Mouse (Mus musculus) G1E (cell line): ENCODE data around the gene Pfn1. TPM values are rescaled to one million over a fixed set of nuclear protein-coding genes. Genes with fewer than 3 reads are reported as not detected.

Experiments
- ATAC-seq: 2 replicates; pipeline ENCODE4 v1.8.0; 2016; ENCODE audit warnings: mild to moderate bottlenecking; ENCODE audit not compliant: insufficient number of reproducible peaks, poor library complexity, low FRiP score, severe bottlenecking; ENCODE audit errors: extremely low read depth
- DNase-seq: peaks from one replicate; pipeline ENCODE4 v3.0.0; 2012; ENCODE audit warnings: low spot score
- H3K27me3 ChIP-seq: 2 replicates; pipeline ENCODE4 v1.6.1; 2012; ENCODE audit warnings: mild to moderate bottlenecking, low read length, inconsistent platforms; ENCODE audit not compliant: insufficient read depth
- H3K36me3 ChIP-seq: replicated peaks from 2 replicates; pipeline ENCODE3; 2012; ENCODE audit warnings: mild to moderate bottlenecking, inconsistent platforms
- H3K4me1 ChIP-seq: 2 replicates; pipeline ENCODE4 v1.6.1; 2012; ENCODE audit warnings: low read depth, low read length, inconsistent platforms, mixed read lengths; ENCODE audit not compliant: insufficient read depth
- H3K4me3 ChIP-seq: 2 replicates; pipeline ENCODE4 v1.5.1; 2012; ENCODE audit warnings: low read depth, mild to moderate bottlenecking, inconsistent platforms, low read length, moderate library complexity, mixed read lengths
- H3K9me3 ChIP-seq: replicated peaks from 2 replicates; pipeline ENCODE4 v1.6.1; 2012; ENCODE audit warnings: inconsistent platforms
- CTCF ChIP-seq: IDR thresholded peaks from 2 replicates; pipeline ENCODE4 v1.5.1; 2012; ENCODE audit warnings: low read depth, low read length, inconsistent platforms, mixed read lengths
- GATA1 ChIP-seq: IDR thresholded peaks from 2 replicates; pipeline ENCODE4 v1.6.1; 2012; ENCODE audit warnings: borderline replicate concordance, low read length, inconsistent platforms, mixed read lengths
- GATA2 ChIP-seq: IDR thresholded peaks from 2 replicates; pipeline ENCODE4 v1.6.1; 2012; ENCODE audit warnings: low read depth, low read length, inconsistent platforms, borderline replicate concordance
- POLR2AphosphoS5 ChIP-seq: IDR thresholded peaks from 2 replicates; pipeline ENCODE4 v1.6.1; 2012; ENCODE audit warnings: low read depth, low read length, inconsistent platforms; ENCODE audit not compliant: insufficient replicate concordance
- TAL1 ChIP-seq: conservative IDR thresholded peaks from 2 replicates; pipeline ENCODE4 v1.6.1; 2012; ENCODE audit warnings: low read depth, low read length, inconsistent platforms, mixed read lengths
- polyA plus RNA-seq: library from polyadenylated mRNA; stranded (reverse); fragments of >175 nt; gene quantifications from 2 replicates; pipeline ENCODE4 v1.2.3, GENCODE M21; 2012
- total RNA-seq, 2 experiments: library from RNA; stranded (forward) in 1 of 2; stranded (reverse) in 1 of 2; fragments of 200-1000 nt in 1 of 2; fragments of >200 nt in 1 of 2; fragmentation: Nextera tagmentation in 1 of 2; gene quantifications; 2 replicates each; pipeline ENCODE4 v1.2.3; 2014 to 2017

Gene Pfn1
- total and polyA plus RNA-seq, 3 experiments: 774 to 3,649 (median 804) TPM

- Histone ChIP-seq H3K4me3 (no peak within 1 kb of the TSS), H3K36me3 (peaks cover 18% of the 10 kb centered on the region), H3K9me3 (no peaks in the 10 kb centered on the region), H3K27me3 (peaks cover 16% of the 10 kb centered on the region; the same call in 1 of the 2 replicates), H3K4me1 (peaks cover 26% of the 10 kb centered on the region)
- TF ChIP-seq POLR2AphosphoS5 (no peak), GATA1 (no peak), CTCF (no peak), TAL1 (no peak), GATA2 (no peak)
- no peak for ATAC-seq
- no peak for DNase-seq
Observed at GRCm38 (mm10) chr11:70619101-70619500, 35.3 kb downstream of the Pfn1 start, which contains the start of gene Chrne. TSS of gene Chrne (minus strand) at chr11:70619216.

DNA sequence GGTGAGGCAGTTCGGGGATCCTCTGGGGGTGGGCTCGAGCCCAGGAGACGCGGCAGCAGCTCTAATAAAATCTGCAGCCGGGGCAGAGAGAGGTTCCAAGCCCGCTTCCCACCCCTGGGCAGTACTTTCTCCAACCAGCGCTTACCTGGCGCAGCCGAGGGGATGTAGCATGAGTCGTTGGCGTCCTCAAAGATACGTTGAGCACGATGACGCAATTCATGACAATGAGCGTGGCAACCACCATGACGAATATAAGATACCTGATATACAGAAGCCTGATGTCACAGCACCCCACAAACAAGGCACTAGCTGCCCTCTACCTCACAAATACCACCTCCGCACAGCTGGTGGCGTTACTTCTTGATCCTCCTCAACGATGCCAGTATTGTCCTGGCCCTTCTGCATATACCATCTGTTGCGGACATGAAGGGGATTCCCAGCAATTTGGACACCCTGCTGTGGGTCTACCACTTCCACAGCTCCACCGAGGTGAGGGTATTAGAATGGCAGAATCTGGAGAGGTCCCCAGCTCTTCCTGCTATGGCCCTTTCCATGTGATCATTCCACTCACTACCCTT lies 38.8 kb downstream of the Pfn1 start, which contains the start of gene 4930544D05Rik:
Gene 4930544D05Rik, plus strand, starts transcription at position 333 of the 578 bp plus-strand sequence.
- TF ChIP-seq GATA1 (no peak), GATA2 (no peak), POLR2AphosphoS5 (no peak), CTCF (no peak), TAL1 (no peak)
- Histone ChIP-seq H3K4me1 (peaks cover 13% of the 10 kb centered on the region), H3K4me3 (peak within 1 kb of the TSS; percentile 62; the same call in 1 of the 2 replicates), H3K9me3 (no peaks in the 10 kb centered on the region), H3K27me3 (peaks cover 13% of the 10 kb centered on the region; the same call in 1 of the 2 replicates), H3K36me3 (peaks cover 49% of the 10 kb centered on the region)
- no peak for DNase-seq
- no peak for ATAC-seq

DNA sequence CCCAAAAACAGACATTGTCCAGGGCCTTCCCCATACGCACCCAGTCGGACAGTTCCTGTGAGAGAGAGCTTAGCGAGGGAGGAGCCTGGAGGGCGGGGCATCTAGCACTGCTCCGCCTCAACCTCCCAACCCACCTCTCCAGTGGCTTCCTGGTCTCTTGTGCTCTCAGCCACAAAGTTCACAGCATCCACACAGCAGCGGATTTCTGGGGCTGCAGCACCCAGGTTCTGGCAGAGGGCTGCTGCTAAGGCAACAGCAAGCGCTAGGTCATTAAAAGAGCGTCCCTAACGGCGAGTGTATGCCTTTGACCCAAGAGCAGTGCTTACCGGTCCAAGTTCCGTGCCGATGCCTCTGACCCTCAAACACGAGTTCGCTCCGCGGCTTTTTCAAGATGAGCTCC lies 39.4 kb downstream of the Pfn1 start:
- ATAC-seq (peak; percentile 34; the same call in 1 of the 2 replicates), DNase-seq (peak; percentile 76)
- H3K27me3 ChIP-seq: peaks cover 13% of the 10 kb centered on the region; the same call in 1 of the 2 replicates
- H3K9me3 ChIP-seq: no peaks in the 10 kb centered on the region
- H3K4me3 ChIP-seq: peak overlapping the region; percentile 62; the same call in 1 of the 2 replicates
- peaks cover 13% of the 10 kb centered on the region for H3K4me1 ChIP-seq
- no peak for TF ChIP-seq GATA1
- TF ChIP-seq GATA2: no peak
- TF ChIP-seq POLR2AphosphoS5: no peak
- no peak for TF ChIP-seq CTCF
- no peak for TF ChIP-seq TAL1
- peaks cover 54% of the 10 kb centered on the region for H3K36me3 ChIP-seq

DNA sequence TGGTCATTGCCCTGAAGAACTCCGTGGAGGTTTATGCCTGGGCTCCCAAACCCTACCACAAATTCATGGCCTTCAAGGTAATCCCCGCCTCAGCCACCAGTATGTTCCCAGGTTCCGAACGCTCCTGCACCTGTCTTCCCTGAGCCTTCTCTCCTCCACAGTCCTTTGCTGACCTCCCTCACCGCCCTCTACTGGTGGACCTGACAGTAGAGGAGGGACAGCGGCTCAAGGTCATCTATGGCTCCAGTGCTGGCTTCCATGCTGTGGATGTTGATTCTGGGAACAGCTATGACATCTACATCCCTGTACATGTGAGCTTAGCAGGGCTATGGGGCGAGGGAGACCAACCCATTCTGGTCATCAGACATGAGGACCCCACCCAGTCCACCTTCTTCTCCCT lies 41.9 kb downstream of the Pfn1 start:
- no peaks in the 10 kb centered on the region for H3K9me3 ChIP-seq
- H3K4me1 ChIP-seq: peaks cover 13% of the 10 kb centered on the region
- peaks cover 4% of the 10 kb centered on the region; the same call in 1 of the 2 replicates for H3K27me3 ChIP-seq
- TF ChIP-seq TAL1: no peak
- no peak for TF ChIP-seq GATA1
- TF ChIP-seq POLR2AphosphoS5: no peak
- TF ChIP-seq CTCF: no peak
- no peak for TF ChIP-seq GATA2
- ATAC-seq (no peak), DNase-seq (no peak)
- peaks cover 80% of the 10 kb centered on the region for H3K36me3 ChIP-seq
- H3K4me3 ChIP-seq: no peak overlapping the region

- peaks cover 13% of the 10 kb centered on the region for H3K4me1 ChIP-seq
- peaks cover 91% of the 10 kb centered on the region for H3K36me3 ChIP-seq
- no peak for TF ChIP-seq GATA1
- TF ChIP-seq POLR2AphosphoS5: no peak
- no peak for TF ChIP-seq GATA2
- no peak for TF ChIP-seq CTCF
- no peak for TF ChIP-seq TAL1
- H3K27me3 ChIP-seq: no peaks in the 10 kb centered on the region
- ATAC-seq (no peak), DNase-seq (no peak)
- no peaks in the 10 kb centered on the region for H3K9me3 ChIP-seq
- H3K4me3 ChIP-seq: no peak overlapping the region
Observed at GRCm38 (mm10) chr11:70610752-70611151, 43.7 kb downstream of the Pfn1 start.

DNA sequence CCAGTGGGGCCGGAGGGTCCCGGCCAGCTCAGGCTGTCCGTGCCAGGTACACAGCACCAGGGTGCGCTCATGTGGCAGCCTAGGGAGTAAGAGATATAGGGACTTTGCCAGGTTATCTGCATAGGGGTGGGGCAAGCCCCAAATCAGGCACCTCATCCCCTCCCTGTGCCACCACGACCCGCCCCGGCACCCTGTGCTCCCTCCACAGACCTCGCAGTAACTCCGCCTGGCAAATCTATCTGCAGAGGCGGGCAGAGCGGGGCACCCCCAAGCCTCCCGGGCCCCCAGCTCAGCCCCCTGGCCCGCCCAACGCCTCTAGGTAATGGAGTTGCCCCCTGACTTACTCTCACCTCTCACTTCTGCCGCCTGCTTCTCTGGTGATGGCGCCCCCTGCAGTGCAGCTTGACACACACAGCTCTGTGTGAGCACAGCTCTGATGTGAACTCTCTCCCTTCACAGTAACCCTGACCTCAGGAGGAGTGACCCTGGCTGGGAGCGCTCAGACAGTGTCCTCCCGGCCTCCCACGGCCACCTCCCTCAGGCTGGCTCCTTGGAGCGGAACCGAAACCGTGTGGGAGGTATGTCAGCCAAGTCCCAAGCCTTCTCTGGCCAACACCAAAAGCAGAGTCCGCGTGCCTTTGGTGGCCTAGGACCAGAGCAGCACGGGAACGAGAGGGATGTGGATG lies 45.9 kb downstream of the Pfn1 start:
- peaks cover 4% of the 10 kb centered on the region for H3K4me1 ChIP-seq
- no peak for TF ChIP-seq GATA1
- no peak for TF ChIP-seq POLR2AphosphoS5
- TF ChIP-seq CTCF: peak; percentile 2; the same call in 1 of the 2 replicates
- peaks cover 99% of the 10 kb centered on the region for H3K36me3 ChIP-seq
- no peak overlapping the region for H3K4me3 ChIP-seq
- H3K9me3 ChIP-seq: no peaks in the 10 kb centered on the region
- no peak for ATAC-seq
- DNase-seq: no peak
- no peaks in the 10 kb centered on the region for H3K27me3 ChIP-seq
